Mouse (Mus musculus): ENCODE data around the gene Ppm1b. TPM values are rescaled to one million over a fixed set of nuclear protein-coding genes. Genes with fewer than 3 reads are reported as not detected.
"Not testable (repeated sequence)": the region's sequence is repeated elsewhere in the genome, so short reads cannot be mapped to it uniquely, and the experiment has no call there.

Gene Ppm1b
- 100 to 1,000 TPM; 161 to 177 TPM for total RNA-seq (2021)
- long read RNA-seq, experiment 1, transcript Ppm1b-205 (6 exons, 1,290 nt) = minor isoform, 5 of 128 reads
- long read RNA-seq, experiment 1, transcript Ppm1b-201 (6 exons, 2,670 nt) = minor isoform, 42 of 128 reads
- long read RNA-seq, experiment 1, transcript Ppm1b-202 (6 exons, 3,323 nt) = major isoform, 50 of 128 reads
- long read RNA-seq, experiment 1, partial matches to known transcripts = 28 of 128 reads
- long read RNA-seq, experiment 1, other reads (novel, unspliced or antisense) = 3 of 128 reads
- long read RNA-seq, experiment 2, transcript Ppm1b-202 (6 exons, 3,323 nt) = major isoform, 104 of 206 reads
- long read RNA-seq, experiment 2, transcript Ppm1b-201 (6 exons, 2,670 nt) = minor isoform, 66 of 206 reads
- long read RNA-seq, experiment 2, partial matches to known transcripts = 26 of 206 reads
- long read RNA-seq, experiment 2, other reads (novel, unspliced or antisense) = 7 of 206 reads

DNA sequence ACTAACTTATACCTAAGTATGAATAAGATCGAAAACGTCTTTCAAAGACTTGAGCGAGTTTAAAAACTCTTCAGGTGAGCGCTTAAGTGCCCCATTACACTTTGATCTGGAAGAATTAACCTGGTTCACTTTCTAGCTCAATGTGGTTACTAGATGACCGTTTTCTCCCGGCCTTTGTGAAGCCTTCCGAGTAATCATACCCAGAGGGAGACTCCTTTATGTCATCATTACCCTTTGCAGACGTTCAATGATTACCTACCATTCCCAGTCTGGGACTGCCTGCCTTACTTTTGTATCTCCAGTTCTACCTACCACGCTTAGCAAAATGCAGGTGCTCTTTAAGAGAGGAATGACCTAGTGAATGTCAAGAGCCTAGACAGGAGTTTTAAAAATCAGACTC lies at the start of gene Ppm1b:
Ppm1b (plus strand) TSS at position 301 of the 400 bp plus-strand sequence.
- DNase-seq = no peak
- intact Hi-C loops (cut with DNase I) = loop anchor here (5.0 kb wide), 2 partner anchors 79 to 136 kb away; partner anchors contain the start of genes Camkmt and Prepl

GRCm38 (mm10) chr17:84921666-84922376 lies 34.7 kb upstream of the Ppm1b start:
- DNase-seq = peak in 1 of 2 experiments; percentile 17

DNA sequence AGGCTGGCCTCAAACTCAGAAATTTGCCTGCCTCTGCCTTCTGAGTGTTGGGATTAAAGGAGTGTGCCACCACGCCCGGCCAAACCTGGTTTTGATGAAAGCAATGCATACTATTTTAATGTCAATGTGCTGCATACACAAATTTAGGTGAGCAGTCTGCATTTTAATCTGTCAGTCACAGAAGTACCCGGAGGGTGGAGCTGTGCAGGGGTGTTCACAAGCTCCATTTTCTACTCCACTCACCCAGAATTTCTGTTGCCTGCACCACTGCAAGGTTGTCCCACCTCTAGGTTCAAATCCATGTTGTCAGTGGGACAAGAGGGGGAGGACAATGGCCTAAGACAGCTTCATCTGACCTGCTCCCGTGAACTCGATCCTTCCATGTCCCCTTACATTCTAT lies 31.8 kb upstream of the Ppm1b start:
- intact Hi-C loops (cut with DNase I) = no loop called here

More at GRCm38 (mm10) chr17:84921666-84922376, 34.7 kb upstream of the Ppm1b start:
- intact Hi-C loops (cut with DNase I) = no loop called here

GRCm38 (mm10) chr17:84926233-84926632 lies 30.3 kb upstream of the Ppm1b start:
- no peak for DNase-seq
- intact Hi-C loops (cut with DNase I) = no loop called here

More for the DNA sequence above, 31.8 kb upstream of the Ppm1b start:
- no peak for DNase-seq

DNA sequence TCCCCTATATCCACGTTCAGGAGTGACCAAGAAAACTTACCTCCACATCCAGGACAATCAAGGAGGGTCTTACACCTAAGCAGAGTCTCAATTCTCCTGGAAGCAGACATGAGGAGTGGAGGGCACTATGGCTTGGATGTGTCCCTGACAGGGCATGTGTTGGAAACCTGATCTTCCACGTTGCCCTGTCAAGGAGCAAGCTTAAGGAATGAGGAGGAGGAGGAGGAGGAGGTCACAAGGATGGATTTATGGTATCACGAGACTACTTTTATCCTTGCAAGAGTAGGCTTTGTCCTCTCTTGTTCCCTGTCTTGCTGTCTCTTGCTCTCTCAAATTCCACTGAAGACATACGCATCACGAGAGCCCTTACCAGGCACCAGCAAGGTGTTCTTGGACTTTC lies 29.0 kb upstream of the Ppm1b start:
- DNase-seq = no peak
- intact Hi-C loops (cut with DNase I) = no loop called here

DNA sequence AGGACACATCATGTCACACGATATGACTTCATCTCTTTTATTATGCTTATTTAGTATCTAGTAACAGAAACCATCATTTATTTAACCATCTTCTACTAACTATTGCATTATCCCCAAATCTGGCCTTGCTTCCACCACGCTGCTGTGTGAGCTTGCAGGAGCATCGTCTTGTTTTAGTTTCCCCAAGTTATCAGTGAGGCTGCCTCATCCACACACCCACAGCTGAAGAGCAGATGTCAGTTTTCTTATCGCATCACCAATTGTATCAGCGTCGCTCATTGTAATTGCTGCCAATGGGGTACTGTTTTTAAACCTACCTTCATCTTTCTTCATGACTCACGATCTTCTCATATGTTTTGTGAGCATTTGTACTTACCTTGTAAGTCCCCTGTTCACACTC lies 23.6 kb upstream of the Ppm1b start:
- intact Hi-C loops (cut with DNase I) = no loop called here
- no peak for DNase-seq

GRCm38 (mm10) chr17:84933968-84934367 lies 22.6 kb upstream of the Ppm1b start:
- intact Hi-C loops (cut with DNase I) = no loop called here
- DNase-seq = no peak

DNA sequence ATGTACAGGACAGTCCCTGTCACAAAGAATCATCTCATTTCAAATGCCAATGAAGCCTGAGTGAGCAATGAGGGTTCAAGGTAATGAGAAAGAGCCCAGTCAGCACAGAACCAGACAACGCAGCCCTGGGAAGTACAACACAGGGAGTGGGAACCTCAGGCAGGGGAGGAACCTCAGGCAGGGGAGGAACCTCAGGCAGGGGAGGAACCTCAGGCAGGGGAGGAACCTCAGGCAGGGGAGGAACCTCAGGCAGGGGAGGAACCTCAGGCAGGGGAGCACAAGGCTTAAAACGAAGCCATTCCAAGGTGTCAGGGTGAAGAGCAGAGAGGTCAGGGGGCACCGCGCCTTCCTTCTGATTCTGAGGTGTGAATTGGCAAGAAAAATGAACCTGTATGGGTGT lies 20.9 kb upstream of the Ppm1b start:
- DNase-seq; intact Hi-C loops (cut with DNase I): not testable (repeated sequence)

DNA sequence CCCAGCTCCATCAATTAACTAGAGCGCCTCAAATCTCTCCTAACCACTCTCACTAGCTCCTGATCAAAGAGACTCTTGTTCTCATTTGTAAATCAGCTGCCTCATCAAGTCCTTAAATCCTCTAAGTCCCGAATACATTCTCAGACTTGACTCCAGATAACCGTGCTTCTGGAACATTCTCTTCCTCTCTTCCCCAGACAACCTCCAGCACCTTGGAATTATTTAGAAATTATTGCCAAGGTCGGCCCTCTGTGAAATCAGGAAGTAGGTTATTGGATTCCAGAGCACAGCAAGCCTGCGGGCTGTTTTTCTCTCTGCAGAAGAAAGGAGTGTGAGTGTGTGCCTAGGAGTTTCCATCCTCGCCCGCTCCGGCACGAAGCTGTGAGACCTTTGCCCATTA lies 20.2 kb upstream of the Ppm1b start:
- intact Hi-C loops (cut with DNase I) = no loop called here
- DNase-seq = no peak

DNA sequence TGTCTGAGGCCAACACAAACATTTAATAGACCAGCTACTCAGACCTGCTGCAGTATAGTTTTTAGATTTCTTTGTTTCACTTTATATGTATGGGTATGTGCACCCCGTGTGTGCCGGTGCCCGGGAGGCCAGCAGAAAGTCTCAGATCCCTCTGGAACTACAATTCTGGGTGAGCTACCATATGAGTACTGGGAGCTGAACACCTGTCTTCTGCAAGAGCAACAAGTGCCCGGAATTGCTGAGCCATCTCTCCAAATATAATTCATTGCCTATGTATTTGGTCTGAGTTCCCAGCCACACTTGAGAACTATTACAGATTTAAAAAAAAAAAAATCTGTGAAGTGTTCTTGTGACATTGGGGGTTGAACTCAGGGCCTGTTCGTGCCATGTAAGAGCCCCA lies 19.7 kb upstream of the Ppm1b start:
- intact Hi-C loops (cut with DNase I) = no loop called here
- DNase-seq = no peak

GRCm38 (mm10) chr17:84937220-84937619 lies 19.3 kb upstream of the Ppm1b start:
- DNase-seq = no peak
- intact Hi-C loops (cut with DNase I) = no loop called here

DNA sequence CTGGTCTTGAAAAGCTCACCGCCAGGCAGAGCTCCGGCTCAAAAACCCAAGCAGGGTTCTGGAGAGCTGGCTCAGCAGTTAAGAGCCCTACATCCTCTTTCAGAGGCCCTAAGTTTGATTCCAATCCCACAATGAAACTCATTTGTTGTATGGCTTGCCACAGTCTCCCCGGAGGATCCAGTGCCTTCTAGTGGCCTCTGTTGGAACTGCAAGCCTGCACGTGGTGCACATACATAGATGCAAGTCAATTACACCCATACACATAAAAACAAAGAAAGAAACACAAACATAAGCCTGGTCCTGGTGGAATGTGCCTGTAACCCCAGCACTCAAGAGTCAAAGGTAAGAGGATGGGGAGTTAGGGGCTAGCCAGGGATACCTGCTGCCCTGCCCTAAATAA lies 18.3 kb upstream of the Ppm1b start:
- no peak for DNase-seq

GRCm38 (mm10) chr17:84940017-84940731 lies 16.4 kb upstream of the Ppm1b start:
- intact Hi-C loops (cut with DNase I) = no loop called here
- no peak for DNase-seq

More for the DNA sequence above, 18.3 kb upstream of the Ppm1b start:
- intact Hi-C loops (cut with DNase I) = no loop called here

DNA sequence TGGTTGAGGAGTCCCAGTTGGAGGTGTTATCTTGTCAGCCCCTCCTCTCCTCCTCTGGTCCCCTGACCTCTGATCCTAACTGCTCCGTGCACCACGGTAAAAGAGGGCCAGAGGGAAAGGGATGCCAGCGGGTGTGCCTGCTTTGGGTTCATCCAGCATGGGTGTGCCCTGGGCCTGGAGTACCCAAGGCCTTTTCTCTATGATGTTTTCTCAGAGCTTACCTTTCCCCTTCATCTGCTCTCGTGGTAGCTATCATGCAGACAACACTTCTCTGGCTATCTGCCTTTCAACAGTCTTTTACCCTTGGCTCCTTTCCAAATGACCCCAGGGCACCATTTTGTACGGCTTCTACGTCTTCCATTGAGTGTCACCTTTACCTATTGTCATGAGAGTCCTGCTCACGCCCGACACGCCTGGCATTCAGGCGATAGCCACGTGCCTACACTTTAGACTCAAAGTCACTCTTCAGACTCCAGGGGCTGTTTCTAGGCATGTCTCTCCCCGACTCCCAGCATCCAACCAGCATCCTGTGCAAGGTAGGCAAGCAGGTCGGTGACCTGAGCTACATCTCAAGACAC lies 15.2 kb upstream of the Ppm1b start:
- intact Hi-C loops (cut with DNase I) = no loop called here
- DNase-seq = no peak

DNA sequence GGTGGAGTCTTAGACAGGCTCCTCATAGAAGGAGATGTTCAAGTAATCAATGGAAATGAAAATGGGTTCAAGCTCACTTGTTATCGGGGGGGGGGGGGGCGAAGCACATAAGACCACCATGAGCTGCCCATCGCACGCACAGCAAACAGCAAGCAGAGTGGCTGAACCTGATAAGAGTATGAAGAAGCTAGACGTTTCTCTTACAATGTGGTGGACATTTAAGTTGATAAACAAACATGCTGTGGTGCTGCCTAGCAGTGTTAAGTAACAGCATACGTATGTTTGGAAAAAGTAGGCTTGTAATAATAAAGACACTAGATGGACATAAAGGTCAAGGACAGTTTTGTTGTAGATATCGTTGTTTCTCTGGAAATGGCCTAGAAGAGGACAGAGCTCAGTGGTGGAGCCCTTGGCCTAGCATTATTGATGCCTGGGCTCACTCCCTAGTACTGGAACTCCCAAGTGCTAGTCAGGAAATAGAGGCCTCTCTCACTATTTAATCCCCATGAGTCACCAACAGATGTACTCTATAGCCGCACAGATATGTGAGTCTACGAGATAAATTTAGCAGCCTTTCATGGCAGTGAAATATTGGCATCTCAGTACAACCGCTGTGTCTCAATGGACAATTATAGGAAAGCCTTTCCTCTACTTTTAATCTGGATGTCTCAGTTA lies 14.0 kb upstream of the Ppm1b start:
- intact Hi-C loops (cut with DNase I) = no loop called here
- DNase-seq = no peak

DNA sequence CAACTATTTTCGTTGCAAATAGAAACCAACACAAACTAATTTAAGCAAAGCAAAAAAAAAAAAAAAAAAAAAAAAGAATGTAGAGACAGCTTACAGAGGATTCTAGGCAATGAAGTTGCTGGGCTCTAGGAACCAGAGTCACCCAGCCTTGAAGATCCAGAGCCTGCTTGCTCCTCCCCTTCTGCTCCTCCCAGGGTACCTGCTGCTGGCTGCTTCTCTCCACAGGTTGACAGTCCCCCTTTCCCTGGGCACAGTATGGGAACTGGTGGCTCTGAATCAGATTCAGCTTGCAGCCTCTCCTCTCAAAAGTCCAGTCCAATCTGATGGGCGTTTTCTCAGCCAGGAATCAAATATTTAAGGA lies 13.5 kb upstream of the Ppm1b start:
- no peak for DNase-seq
- intact Hi-C loops (cut with DNase I) = no loop called here

- intact Hi-C loops (cut with DNase I) = no loop called here
- no peak for DNase-seq
Observed at GRCm38 (mm10) chr17:84944348-84944747, 12.2 kb upstream of the Ppm1b start.

DNA sequence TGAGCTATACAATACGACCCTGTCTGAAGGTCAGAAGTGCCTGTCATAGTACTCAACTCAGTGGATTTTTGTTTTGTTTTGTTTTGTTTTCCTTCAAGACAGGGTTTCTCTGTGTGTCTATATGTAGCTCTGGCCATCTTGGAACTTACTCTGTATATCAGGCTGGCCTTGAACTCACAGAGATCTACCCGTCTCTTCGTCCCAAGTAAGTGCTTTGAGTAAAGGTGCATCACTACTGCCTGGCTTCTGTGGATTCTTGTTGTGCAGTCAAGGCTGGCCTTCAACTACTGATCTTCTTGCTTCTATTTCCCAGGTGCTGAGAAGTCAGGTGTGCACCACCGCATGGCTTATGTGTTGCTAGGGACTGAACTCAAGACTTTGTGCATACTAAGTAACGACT lies 4.0 kb upstream of the Ppm1b start:
- intact Hi-C loops (cut with DNase I) = no loop called here
- no peak for DNase-seq

- no peak for DNase-seq
- intact Hi-C loops (cut with DNase I) = no loop called here
Observed at GRCm38 (mm10) chr17:84953776-84954175, 2.8 kb upstream of the Ppm1b start.

DNA sequence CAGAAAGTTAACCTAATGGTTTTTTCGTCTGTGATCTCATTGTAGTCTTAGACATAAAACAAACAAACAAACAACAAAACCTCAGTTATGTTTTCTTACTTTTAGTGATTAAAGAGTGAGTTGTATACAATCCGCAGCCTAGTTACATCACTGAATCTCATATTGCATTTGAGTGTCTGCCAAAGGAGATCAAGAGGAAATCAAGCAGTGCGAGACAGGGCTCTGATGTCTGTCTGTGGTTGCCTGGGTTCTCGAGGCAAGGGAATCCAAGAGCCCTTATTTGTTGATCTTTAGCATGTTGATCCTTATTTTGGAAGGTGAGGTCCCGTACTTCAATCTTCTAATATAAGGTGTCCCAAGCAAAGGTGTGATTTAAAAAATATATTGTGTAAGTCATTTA lies 1.7 kb upstream of the Ppm1b start:
- intact Hi-C loops (cut with DNase I) = loop anchor here (5.0 kb wide), 2 partner anchors 78 to 137 kb away; partner anchors contain the start of genes Camkmt and Prepl
- DNase-seq = no peak

Measured in gastrocnemius, postnatal 36 days (tissue).